Mouse (Mus musculus) stomach, postnatal 0 days (tissue): ENCODE measurements around the gene Plcl2.

Experiments used
- CTCF ChIP-seq: IDR thresholded peaks from 2 replicates; pipeline ENCODE4 v1.5.1; 2016; ENCODE audit warnings: antibody characterized with exemption, low read depth, mild to moderate bottlenecking, moderate library complexity
- EP300 ChIP-seq: optimal IDR thresholded peaks from 2 replicates; pipeline ENCODE3; 2016; ENCODE audit warnings: antibody characterized with exemption

- TF ChIP-seq EP300 (no peak), CTCF (no peak)
Measured at GRCm38 (mm10) chr17:50724376-50724775, 215.2 kb downstream of the Plcl2 start.
